Mouse (Mus musculus): ENCODE results near the gene Hist2h2aa1.

DNA sequence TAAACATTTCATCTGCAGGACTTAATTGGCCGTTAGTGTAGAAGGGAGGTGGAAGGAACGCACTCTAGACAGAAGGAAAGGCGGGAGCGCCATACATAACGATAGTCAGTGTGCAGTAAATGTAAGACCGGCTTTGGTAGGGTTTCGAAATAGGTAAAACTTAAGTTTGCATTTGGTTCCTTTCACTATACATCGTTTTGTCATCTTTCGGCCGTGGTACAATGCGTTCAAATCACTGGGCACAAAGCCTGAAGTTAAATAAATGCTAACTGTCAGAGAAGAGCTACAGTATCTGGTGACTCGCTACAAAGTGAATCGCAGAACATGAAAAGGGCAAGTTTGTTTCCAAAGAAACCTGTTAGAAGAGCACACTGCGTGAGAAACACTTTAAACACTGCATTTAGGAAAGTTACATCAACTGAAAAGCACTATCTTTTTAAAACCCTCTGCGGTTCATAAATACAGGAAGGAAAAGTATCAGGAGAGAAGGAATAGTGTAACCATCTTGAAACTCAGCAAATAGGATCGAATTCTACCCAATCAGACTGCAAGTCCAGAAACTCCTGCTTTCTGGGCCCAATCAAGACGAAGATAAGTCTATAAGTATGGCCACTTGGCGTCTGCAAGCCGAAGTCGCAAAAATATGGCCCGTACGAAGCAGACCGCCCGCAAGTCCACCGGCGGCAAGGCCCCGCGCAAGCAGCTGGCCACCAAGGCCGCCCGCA is 22.9 kb downstream of the Hist2h2aa1 start, which contains the start of gene Hist2h3b:
- TF ChIP-seq SIN3A (IDR thresholded peaks at IDR 0.05; ENCODE audit: low read length), result peak; percentile 78
- TF ChIP-seq CTCF (conservative IDR thresholded peaks at IDR 0.05 in 1 of 2, IDR thresholded peaks at IDR 0.05 in 1 of 2; ENCODE audit: low read depth in 2 of 2, low read length in 2 of 2), result no peak
- 0 out of 2 replicates have a peak, but pooled peaks have one; percentile 15 for TF ChIP-seq IRF4 (IDR thresholded peaks at IDR 0.05; ENCODE audit: low read depth, low read length)
- TF ChIP-seq CHD2 (IDR thresholded peaks at IDR 0.05; ENCODE audit: low read length), result peak; percentile 57; the same call in 1 of the 2 replicates

All from CH12.LX (cell line).